Mouse (Mus musculus): ENCODE measurements around the gene Gm49384. TPM values are rescaled to one million over a fixed set of nuclear protein-coding genes. Genes with fewer than 3 reads are reported as not detected.
A peak's percentile ranks its signal among the peaks of the same experiment; 100 is the strongest.

Gene Gm49384
- total RNA-seq, 2 experiments from 2014 or later = 3.1 to 4.5 TPM

- DNase-seq (ENCODE audit: extremely low spot score in 1 of 2, low spot score in 2 of 2) = no peak
- peak; percentile 83 for TF ChIP-seq CTCF (IDR thresholded peaks at IDR 0.05)
- H3K27ac ChIP-seq = no peak overlapping the region
- 0 out of 2 replicates have a peak overlapping the region, but pooled peaks have one; percentile 13 for H3K4me3 ChIP-seq
- intact Hi-C loops (cut with DNase I) = loop anchor here (1.0 kb wide), 1 partner anchor 38 kb away; the partner anchor contains the start of gene Gm49383
Measured at GRCm38 (mm10) chr12:69159578-69159940, 44.5 kb downstream of the Gm49384 start.

GRCm38 (mm10) chr12:69158765-69159577 is 45.1 kb downstream of the Gm49384 start, which contains the start of gene Rps29:
Gene Rps29 (minus strand): TSS chr12:69159186.
- DNase-seq (ENCODE audit: extremely low spot score in 1 of 2, low spot score in 2 of 2) = peak; percentile 97 to 98
- peak within 1 kb of the TSS; percentile 92 for H3K27ac ChIP-seq
- peak within 1 kb of the TSS; percentile 97 for H3K4me3 ChIP-seq
- intact Hi-C loops (cut with DNase I) = loop anchor here (1.0 kb wide), 1 partner anchor 38 kb away; the partner anchor contains the start of gene Gm49383

GRCm38 (mm10) chr12:69158366-69158764 is 45.7 kb downstream of the Gm49384 start:
- peak overlapping the region; percentile 92 for H3K27ac ChIP-seq
- no peak for DNase-seq (ENCODE audit: extremely low spot score in 1 of 2, low spot score in 2 of 2)
- intact Hi-C loops (cut with DNase I) = no loop called here
- H3K4me3 ChIP-seq = peak overlapping the region; percentile 97
- no peak for TF ChIP-seq CTCF (IDR thresholded peaks at IDR 0.05)

GRCm38 (mm10) chr12:69157107-69157506 is 47.0 kb downstream of the Gm49384 start:
- TF ChIP-seq CTCF (IDR thresholded peaks at IDR 0.05) = no peak
- DNase-seq (ENCODE audit: extremely low spot score in 1 of 2, low spot score in 2 of 2) = no peak
- H3K27ac ChIP-seq = no peak overlapping the region
- H3K4me3 ChIP-seq = no peak overlapping the region
- intact Hi-C loops (cut with DNase I) = no loop called here

- intact Hi-C loops (cut with DNase I) = no loop called here
- H3K27ac ChIP-seq = no peak overlapping the region
- no peak overlapping the region for H3K4me3 ChIP-seq
- no peak for TF ChIP-seq CTCF (IDR thresholded peaks at IDR 0.05)
- no peak for DNase-seq (ENCODE audit: extremely low spot score in 1 of 2, low spot score in 2 of 2)
Measured at GRCm38 (mm10) chr12:69156436-69156835, 47.6 kb downstream of the Gm49384 start.

- H3K4me3 ChIP-seq = no peak overlapping the region
- no peak for TF ChIP-seq CTCF (IDR thresholded peaks at IDR 0.05)
- H3K27ac ChIP-seq = no peak overlapping the region
- no peak for DNase-seq (ENCODE audit: extremely low spot score in 1 of 2, low spot score in 2 of 2)
- intact Hi-C loops (cut with DNase I) = no loop called here
Measured at GRCm38 (mm10) chr12:69155923-69156322, 48.1 kb downstream of the Gm49384 start.

GRCm38 (mm10) chr12:69150049-69150448 is 54.0 kb downstream of the Gm49384 start:
- DNase-seq (ENCODE audit: extremely low spot score in 1 of 2, low spot score in 2 of 2) = no peak

GRCm38 (mm10) chr12:69147166-69147735 is 56.8 kb downstream of the Gm49384 start:
- no peak for DNase-seq (ENCODE audit: extremely low spot score in 1 of 2, low spot score in 2 of 2)
- Histone ChIP-seq H3K4me3 (no peak overlapping the region), H3K27ac (no peak overlapping the region)
- intact Hi-C loops (cut with DNase I) = no loop called here
- TF ChIP-seq CTCF (IDR thresholded peaks at IDR 0.05) = no peak

More at GRCm38 (mm10) chr12:69150049-69150448, 54.0 kb downstream of the Gm49384 start:
- intact Hi-C loops (cut with DNase I) = no loop called here
- Histone ChIP-seq H3K27ac (no peak overlapping the region), H3K4me3 (no peak overlapping the region)
- TF ChIP-seq CTCF (IDR thresholded peaks at IDR 0.05) = no peak

GRCm38 (mm10) chr12:69143460-69143859 is 60.6 kb downstream of the Gm49384 start:
- no peak for TF ChIP-seq CTCF (IDR thresholded peaks at IDR 0.05)
- DNase-seq (ENCODE audit: extremely low spot score in 1 of 2, low spot score in 2 of 2) = no peak
- intact Hi-C loops (cut with DNase I) = no loop called here
- Histone ChIP-seq H3K4me3 (no peak overlapping the region), H3K27ac (no peak overlapping the region)

- intact Hi-C loops (cut with DNase I) = no loop called here
- Histone ChIP-seq H3K4me3 (no peak overlapping the region), H3K27ac (no peak overlapping the region)
- DNase-seq (ENCODE audit: extremely low spot score in 1 of 2, low spot score in 2 of 2) = no peak
- no peak for TF ChIP-seq CTCF (IDR thresholded peaks at IDR 0.05)
Measured at GRCm38 (mm10) chr12:69139841-69140240, 64.2 kb downstream of the Gm49384 start.

Small RNA genes lying within 50 kb of the gene (microRNA-seq; reads per million reads assigned to microRNA genes)
- gene Gm47287 (0 reads per million in 2 experiments), gene Gm47295 (0.72 to 5.4 reads per million in 2 experiments)

Other genes with a start within 250 kb of the Gm49384 start
- 1,000 to 10,000 TPM; 1,087 to 1,104 TPM for gene Rps29, start 45.1 kb downstream of the Gm49384 start, total RNA-seq (2021)
- gene Lrr1, start 35.5 kb downstream of the Gm49384 start, total RNA-seq (2021) = not detected
- gene Rpl36al, start 20.2 kb downstream of the Gm49384 start, total RNA-seq (2021) = 100 to 1,000 TPM; 174 to 177 TPM
- gene Mgat2, start 20.1 kb downstream of the Gm49384 start, total RNA-seq (2021) = 10 to 100 TPM; 27.0 to 28.9 TPM
- 1 to 10 TPM; 4.8 to 6.1 TPM for gene Gm49383, start 7.2 kb downstream of the Gm49384 start, total RNA-seq (2021)
- 1 to 10 TPM; 1.7 TPM for gene Dnaaf2, start 5.8 kb downstream of the Gm49384 start, total RNA-seq (2021)
- under 1 TPM; 0.40 to 0.66 TPM for gene Pole2, start 23.9 kb upstream of the Gm49384 start, total RNA-seq (2021)
- gene Klhdc1, start 36.9 kb upstream of the Gm49384 start, total RNA-seq (2021) = 10 to 100 TPM; 20.4 to 22.5 TPM
- 100 to 1,000 TPM; 126 to 147 TPM for gene Klhdc2, start 92.4 kb upstream of the Gm49384 start, total RNA-seq (2021)
- gene Nemf, start 152.9 kb upstream of the Gm49384 start, total RNA-seq (2021) = 10 to 100 TPM; 46.3 to 53.7 TPM
- 10 to 100 TPM; 56.8 to 58.9 TPM for gene Arf6, start 167.9 kb upstream of the Gm49384 start, total RNA-seq (2021)
- 1 to 10 TPM; 1.2 TPM for gene Gm9887, start 168.2 kb upstream of the Gm49384 start, total RNA-seq (2021)